Mouse (Mus musculus) R1 (cell line): ENCODE measurements at regions not wholly inside any gene's neighbourhood (a gene's known extent, or its start where the extent isn't known, plus 50 kb on each side); places are given as distances from the start of the nearest gene placed in this dataset.

Experiments
- DNase-seq: peaks from one replicate; pipeline ENCODE4 v3.0.0-alpha.2; 2018; ENCODE audit warnings: low read depth, low spot score

DNA sequence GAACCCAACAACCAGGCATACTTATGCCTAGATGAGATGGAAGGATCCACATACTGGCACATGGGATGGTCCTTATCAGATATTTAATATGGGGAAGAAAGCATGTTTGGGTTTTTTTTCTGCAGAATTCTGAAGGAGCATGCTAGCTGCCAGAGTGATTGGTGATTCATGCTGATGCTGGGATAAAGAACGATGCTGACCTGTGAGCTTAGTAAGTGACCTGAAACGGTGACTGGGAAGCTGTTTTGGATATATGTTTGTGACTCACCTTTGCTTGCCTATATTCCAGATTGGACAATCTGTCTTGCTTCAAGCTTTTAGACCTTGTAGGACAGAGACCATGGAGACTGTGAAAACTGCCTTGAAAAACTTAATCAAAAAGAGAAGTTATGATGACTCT is 974.8 kb downstream of the Grik2 start:
- DNase-seq: no peak

DNA sequence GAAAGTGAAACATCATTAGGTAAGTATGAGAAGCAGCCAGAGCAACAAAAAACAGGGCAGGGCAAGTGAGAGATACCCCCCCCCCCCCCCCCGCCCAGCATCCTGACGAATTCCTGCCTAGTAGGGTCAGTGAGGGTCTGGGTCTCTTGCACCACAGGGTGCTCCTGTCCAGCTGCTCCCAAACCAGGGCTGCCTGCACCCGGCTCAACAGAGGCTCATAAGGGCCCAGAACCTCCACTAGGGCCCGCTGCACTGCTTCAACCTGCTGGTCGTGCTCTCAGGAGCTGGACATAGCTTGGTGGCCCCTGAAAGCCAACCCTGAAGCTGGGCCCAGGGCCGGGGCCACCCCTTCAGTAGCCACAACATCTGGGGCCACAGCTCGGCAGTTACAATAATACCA is 978.4 kb downstream of the Grik2 start:
- DNase-seq: no peak

DNA sequence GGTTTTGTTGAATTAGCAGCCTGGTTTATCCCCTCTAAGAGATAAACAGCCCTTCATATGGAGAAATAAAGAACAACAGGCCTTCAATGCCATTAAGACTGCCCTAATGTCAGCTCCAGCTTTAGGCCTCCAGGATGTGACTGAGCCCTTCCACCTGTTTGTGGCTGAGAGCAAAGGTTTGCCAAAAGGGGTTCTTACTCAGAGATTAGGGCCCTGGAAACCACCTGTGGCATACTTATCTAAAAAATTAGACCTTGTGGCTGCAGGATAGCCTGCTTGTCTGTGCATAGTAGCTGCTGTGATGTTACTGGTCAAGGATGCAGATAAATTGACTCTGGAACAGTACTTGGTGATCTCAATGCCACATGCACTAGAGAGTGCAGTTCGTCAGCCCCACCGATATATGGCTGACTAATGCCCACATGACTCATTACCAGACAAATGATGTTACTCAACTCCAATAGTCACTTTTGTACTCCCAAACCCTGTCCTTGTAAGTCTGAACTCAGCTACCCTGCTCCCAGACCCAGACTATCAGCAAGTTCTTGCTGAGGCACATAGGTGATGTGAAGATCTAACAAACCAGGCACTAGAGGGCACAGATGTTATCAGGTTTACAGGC is 1018.6 kb downstream of the Grik2 start:
- no peak for DNase-seq

DNA sequence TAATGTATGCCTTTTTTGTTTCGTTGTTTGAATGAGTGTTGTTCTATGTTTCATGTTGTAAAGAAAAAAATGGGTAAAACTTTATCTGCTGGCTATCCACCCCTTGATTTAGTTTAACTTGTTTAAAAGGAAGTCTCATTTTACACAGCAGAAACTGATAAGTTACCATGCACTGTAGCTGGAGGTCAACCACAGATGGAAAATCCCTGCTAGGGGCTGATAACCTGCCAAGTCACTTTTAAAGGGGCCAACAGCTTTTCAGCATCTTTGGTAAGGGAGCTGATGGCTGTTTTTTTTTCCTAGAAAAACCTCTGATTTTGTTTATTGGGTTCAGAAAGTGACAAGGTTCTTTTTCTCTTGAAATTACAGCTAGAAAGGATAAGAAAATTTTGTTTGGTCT is 1050.6 kb downstream of the Grik2 start:
- no peak for DNase-seq

DNA sequence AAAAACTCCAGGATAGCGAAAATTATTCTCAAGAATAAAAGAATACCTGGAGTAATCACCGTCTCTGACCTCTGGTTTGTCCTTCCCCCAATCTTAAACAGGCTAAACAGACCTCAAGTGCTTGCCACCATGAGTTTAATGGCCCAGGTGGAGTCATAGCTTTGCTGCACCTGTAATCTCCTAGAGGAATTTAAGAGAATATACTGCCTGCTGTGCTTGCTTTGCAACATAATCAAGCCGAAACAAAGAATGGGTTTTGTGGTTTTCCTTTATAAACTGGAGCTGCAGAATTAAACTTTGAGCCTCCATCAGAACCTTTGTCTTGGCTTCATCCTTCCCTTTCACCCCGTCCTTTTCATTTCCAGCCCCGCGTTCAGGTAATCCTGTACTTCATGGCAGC is 1051.7 kb downstream of the Grik2 start:
- DNase-seq: peak; percentile 91
